Mouse (Mus musculus): ENCODE results near the gene Gse1.

DNA sequence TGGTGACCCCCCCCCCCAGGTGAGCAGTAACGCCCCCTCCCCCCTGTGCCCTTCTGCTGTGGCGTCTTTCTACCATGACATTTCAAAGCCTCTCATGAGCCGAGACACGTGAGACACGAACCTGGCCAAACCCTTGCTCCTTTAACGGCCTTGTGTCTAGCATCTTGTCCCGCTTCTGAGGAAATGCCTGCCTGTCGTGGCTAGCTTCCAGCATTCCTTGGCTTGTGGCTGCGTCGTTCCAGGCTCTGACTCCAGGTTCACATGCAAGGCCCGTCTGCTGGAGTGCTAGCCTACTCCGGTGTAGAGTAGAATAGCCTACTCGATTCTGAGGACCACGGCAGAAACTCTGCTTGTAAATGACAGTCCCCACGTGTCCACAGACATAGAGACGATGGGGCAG, 150.1 kb downstream of the Gse1 start:
- TF ChIP-seq POLR2A (IDR thresholded peaks at IDR 0.05; ENCODE audit: insufficient read depth, low read depth, low read length) (no peak), CTCF (IDR thresholded peaks at IDR 0.05) (no peak)

All from heart, adult 2 months (tissue).